Mouse (Mus musculus): ENCODE results near the gene Cldn24.
"Not testable (repeated sequence)": the region's sequence is repeated elsewhere in the genome, so short reads cannot be mapped to it uniquely, and the experiment has no call there.

Gene Cldn24

GRCm38 (mm10) chr8:47821843-47822242 is at the start of gene Cldn24:
Cldn24 (plus strand) TSS chr8:47822143.
- no peak for DNase-seq

DNA sequence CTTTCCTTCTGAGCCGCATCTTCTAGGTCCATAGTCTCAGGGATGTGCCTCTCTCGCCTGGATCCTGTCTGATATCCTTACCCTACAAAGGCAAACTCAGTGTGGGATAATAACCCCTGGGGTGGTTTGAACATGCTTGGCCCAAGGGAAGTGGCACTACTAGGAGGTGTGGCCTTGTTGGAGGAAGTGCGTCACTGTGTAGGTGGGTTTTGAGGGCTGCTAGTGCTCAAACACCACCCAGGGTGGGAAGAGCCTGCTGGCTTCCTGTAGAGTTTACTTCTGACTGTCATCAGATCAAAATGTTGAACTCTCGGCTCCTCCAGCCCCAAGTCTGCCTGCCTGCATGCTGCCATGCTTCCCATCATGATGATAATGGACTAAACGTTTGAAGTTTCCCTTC is 49.0 kb upstream of the Cldn24 start:
- DNase-seq = no peak

GRCm38 (mm10) chr8:47777415-47777814 is 44.5 kb upstream of the Cldn24 start:
- DNase-seq = no peak

GRCm38 (mm10) chr8:47779589-47779988 is 42.4 kb upstream of the Cldn24 start:
- DNase-seq = no peak

GRCm38 (mm10) chr8:47781881-47782280 is 40.1 kb upstream of the Cldn24 start:
- DNase-seq = no peak

- no peak for DNase-seq
Observed at GRCm38 (mm10) chr8:47783544-47783943, 38.4 kb upstream of the Cldn24 start.

- no peak for DNase-seq
Observed at GRCm38 (mm10) chr8:47783944-47784343, 38.0 kb upstream of the Cldn24 start.

- no peak for DNase-seq
Observed at GRCm38 (mm10) chr8:47784436-47784835, 37.5 kb upstream of the Cldn24 start.

DNA sequence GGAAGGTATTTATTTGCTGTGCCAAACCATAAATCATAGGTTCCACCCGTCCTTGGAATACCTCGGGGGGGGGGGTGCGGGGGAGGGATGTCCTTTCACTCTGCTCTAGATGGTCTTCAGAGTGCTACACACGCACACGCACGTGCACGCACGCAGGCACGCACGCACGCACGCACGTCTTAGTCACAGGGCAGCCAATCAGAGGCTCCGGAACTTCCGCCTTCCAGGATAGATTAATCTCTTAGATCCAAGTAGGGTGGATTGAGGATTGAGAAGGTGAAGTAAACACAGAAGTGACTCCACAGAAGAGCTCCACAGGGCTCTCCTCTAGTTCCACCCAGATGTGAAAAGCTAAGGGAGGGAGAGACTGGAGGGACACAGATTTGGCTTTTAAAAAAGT is 35.6 kb upstream of the Cldn24 start:
- no peak for DNase-seq

DNA sequence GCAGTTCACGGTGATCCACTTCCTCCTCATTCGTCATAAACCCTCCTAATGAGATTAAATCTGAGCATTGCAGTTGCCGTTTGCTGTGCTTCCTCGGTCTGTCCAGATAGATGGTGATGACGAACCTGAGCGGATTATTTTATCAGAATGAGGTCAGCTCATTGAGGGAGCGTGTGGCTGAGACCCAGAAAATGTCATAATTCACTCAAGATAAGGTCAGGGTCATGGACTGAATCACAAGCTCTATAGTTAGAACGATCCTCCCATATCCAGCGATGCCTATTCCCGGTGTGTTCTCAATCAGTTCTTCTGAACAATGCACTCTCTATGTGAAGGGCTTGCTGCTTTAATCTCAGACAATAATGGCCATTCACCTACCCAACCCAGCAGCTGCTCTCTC is 34.2 kb upstream of the Cldn24 start:
- no peak for DNase-seq

DNA sequence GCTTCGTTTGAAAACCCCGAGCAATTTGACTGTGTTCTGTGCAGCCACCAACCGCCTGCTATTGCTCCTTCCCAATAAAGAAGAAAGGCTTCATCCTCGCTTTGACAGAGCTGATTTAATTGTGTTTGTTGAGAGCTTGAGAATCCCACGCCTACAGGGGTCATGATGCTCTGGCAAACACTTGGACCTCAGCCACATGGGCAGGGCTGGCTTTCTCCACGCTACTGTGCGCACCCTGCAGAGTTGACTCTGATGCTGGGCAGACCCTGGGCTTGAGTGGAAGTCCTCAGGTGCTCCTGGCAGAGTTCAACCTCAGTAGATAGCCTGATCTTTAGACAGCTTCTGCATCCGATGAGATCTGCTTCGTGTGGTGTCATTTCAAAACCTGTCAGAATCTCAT is 30.0 kb upstream of the Cldn24 start:
- DNase-seq = no peak

DNA sequence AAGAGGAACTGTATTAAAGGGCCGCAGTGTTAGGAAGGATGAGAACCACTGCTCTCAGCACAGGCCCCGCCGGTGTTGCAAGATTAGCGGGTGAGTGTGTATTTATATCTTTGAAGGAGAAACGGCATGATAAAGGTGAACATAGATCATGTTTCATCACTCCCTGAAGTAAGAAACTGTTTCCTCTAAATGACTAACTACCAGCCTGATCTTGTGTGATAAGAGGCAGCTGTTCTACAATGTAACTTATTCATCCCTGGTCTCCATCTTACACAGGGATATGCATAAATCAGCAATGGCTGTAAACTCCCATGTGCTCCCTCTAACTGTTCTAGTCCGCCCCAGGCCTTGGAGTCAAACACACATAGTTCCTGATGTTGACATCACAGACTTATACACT is 22.5 kb upstream of the Cldn24 start:
- DNase-seq = no peak

DNA sequence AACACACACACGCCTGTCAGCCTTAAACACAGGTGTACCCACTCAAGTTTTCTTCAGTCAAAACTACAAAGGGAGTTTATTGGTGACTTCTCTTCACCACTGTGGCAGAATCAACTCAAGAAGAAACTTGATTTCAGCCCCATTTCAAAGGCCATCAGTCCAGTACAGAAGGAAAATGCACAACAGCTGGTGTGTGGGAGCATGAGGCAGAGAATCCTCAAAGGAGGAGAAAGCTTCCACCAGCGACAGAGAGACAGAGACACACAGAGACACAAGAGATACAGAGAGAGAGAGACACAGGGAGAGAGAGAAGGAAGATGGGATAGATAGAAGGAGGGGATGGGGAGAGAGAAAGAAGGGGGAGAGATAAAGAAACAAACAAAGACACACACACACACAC is 19.6 kb upstream of the Cldn24 start:
- no peak for DNase-seq

DNA sequence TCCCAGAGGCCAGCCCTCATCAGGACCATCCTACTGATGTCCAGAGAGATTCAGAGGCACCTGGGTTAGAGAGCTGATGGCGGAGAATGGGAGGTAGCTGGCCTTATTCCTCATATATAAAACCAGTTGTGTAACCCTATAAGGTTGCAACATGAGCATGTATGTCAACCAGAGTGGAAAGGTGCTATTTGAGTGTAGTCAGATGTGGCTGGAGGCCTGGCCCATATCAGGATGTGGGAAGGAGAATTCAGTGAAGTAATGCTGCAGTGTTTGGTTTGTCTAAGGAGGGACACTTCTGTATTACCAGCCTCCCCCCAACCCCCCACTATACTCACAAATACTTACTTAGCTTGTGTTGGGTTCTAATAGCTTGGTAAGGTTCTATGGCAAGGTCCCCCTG is 17.7 kb upstream of the Cldn24 start:
- no peak for DNase-seq

DNA sequence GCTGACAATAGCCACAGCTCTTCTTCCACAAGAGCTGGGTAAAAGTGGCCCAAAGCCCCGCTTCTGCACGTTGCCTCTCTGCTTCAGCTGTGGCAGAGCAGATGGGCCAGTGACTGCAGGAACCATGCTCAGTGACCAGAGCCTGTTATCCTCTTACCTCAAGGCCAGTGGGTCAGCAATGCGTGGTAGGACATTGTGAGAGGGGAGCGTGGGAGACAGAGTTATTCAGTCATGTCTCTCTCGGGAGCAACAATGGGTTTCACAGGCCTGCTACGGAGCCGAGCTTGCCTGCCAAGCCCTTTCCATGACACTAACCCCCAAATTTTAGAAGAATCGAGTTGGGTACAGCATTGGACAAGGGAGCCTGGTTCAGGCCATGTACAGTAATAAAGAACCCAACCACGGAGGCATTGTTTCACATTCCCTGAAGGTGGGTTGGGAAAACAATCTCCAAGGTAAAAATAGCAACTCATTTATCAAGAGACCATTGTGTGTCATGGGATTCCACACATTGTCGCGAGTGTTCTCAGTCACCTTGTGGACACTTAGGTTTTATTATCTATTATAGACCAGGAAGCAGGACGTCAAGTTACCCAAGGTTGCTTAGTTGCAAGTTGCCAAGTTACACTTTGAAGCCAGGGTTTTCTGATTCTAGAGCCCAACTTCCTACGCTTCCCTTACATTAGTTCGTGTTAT is 11.8 kb upstream of the Cldn24 start:
- no peak for DNase-seq

DNA sequence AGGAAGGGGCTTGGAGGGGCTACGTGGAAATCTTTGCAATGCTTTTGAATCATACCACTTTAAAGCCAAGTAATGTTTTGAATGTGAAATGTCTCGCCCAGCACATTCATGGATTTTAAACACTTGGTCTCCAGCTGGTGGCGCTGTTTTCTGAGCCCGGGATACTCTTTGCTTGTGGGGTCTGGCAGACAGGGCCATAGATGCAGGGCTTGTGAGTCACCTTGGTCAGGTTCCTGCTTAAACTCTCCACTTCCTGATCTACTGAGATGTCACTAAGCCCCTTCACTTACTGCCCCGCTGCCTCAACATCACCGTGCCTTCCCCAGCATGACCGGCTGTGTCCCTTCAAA is 11.3 kb upstream of the Cldn24 start:
- DNase-seq = no peak

GRCm38 (mm10) chr8:47811221-47811620 is 10.7 kb upstream of the Cldn24 start:
- DNase-seq = no peak

DNA sequence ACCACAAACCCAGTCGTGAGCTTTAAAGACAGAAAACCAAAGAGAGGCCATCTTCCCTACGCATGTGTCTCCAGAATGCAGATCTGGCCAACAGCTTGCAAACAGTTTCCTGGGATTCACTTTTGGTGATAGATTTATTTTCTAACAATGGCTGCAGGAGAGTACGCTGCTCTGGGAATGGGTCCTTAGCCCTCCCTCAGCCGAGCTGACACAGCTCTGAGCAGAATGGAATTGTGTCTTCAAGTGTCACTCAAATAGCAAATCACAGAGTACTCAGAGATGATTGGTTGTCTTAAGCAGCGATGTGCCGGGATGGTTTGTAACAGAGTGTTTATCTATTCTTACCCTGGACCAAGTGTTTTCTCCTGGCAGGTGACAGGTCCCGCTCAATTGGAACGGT is 2.9 kb upstream of the Cldn24 start:
- DNase-seq = no peak

DNA sequence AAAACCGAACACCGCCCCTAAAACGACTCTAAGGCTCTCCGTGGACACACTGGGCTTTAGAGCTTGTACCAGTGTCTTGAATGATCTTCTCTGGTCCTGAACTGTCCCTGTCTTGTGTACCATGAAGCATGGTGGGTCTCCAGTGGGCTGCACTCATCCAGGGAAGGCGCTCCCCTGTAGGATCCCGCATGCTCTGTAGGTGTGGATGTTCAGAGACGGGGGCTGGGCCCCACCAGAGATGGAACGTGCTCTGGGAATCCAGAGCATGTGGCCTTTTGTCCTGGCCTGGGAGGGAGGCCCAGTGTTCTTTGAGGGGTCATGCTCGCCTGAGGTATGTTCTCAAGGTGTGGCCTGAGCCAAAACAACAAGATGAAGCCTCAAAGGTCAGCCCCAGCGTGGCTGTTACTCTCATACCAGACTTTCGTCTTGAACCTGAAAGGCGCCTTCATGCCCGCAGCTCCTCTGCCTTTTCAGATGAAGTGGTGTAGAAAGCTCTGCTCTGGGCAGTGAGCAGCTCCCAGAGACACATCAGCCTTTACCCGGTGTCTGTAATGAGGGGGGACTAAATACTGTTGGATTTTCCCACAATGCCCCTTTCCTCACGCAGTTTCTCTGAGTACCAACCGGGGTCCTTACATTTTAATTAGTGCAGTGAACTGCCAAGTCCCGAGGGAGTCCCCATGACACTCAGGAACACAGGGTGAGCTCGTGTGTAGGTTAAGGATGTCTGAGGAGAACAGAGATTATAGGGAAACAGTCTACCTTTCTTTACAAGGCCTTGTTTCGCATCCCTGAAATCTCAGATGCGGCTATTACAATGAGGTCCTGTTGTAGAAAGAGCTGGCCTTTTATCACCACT is 800 bp upstream of the Cldn24 start:
- no peak for DNase-seq

DNA sequence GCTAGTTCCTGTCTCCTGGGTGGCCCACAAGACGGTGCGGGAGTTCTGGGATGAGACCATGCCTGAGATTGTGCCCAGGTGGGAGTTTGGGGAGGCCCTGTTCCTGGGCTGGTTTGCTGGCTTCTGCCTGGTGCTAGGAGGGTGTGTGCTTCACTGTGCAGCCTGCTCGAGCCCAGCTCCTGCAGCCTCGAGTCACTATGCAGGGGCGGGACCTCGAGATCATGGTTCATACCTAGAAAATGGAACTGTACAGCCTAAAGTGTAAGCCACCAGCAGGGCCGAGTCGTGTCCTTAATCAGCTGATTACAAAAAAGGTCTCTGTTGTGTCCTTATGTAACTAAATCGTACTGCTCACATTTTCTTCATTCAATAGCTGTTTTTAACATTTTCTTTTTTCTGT is 598 bp downstream of the Cldn24 start:
- not testable (repeated sequence) for DNase-seq

- DNase-seq = no peak
Observed at GRCm38 (mm10) chr8:47823777-47824176, 1.8 kb downstream of the Cldn24 start.

- no peak for DNase-seq
Observed at GRCm38 (mm10) chr8:47824182-47824581, 2.2 kb downstream of the Cldn24 start, which contains the start of gene Cldn22. Cldn22 (plus strand) TSS chr8:47824482.

GRCm38 (mm10) chr8:47825596-47825995 is 3.7 kb downstream of the Cldn24 start:
- no peak for DNase-seq

DNA sequence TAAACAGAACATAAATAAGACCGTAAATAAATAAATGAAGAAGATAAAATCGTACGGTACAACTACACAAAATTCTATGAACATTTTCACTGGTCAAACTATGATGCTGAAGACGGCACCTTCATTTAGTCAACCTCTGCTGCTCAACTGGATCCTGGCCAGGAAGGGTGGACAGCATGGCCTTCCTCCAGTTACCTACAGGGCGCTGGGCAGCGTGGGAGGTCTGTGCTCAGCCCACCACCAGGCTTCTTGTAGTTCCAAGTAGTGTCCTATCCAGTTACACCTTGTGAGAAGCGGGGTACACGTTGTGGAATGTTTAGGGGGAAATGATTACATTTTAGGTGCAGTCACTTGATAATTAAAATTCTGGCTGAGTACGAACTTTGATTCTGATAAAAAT is 5.0 kb downstream of the Cldn24 start:
- DNase-seq = no peak

GRCm38 (mm10) chr8:47832616-47833015 is 10.7 kb downstream of the Cldn24 start:
- DNase-seq = no peak

All from cerebellum, adult 9-11 months (tissue).